Mouse (Mus musculus) intestine, embryonic 14.5 days (tissue): ENCODE measurements around the gene Calm4. TPM values are rescaled to one million over a fixed set of nuclear protein-coding genes. Genes with fewer than 3 reads are reported as not detected.

Source experiments
- ATAC-seq: fragments of 200-750 bp; cut with Nextera tagmentation; replicated peaks from 2 replicates; pipeline ENCODE4 v1.8.0; 2017; ENCODE audit warnings: low read depth, moderate number of reproducible peaks, moderate TSS enrichment, moderate library complexity; ENCODE audit not compliant: low FRiP score, low TSS enrichment
- DNase-seq: peaks from one replicate; pipeline ENCODE4 v3.0.0-alpha.2; 2018; ENCODE audit warnings: low spot score
- H3K27ac ChIP-seq: fragments of 300-500 bp; sonication (generic); 2 replicates; pipeline ENCODE4 v1.5.1; 2014; ENCODE audit warnings: low read depth, mild to moderate bottlenecking, control low read depth
- H3K27me3 ChIP-seq: fragments of 300-500 bp; sonication (generic); replicated peaks from 2 replicates; pipeline ENCODE4 v1.6.1; 2014; ENCODE audit warnings: low read length, control low read depth; ENCODE audit not compliant: control insufficient read depth, insufficient read depth
- H3K36me3 ChIP-seq: fragments of 300-500 bp; sonication (generic); 2 replicates; pipeline ENCODE4 v1.6.1; 2014; ENCODE audit warnings: low read length, control low read depth; ENCODE audit not compliant: control insufficient read depth, insufficient read depth
- H3K4me1 ChIP-seq: fragments of 300-500 bp; sonication (generic); replicated peaks from 2 replicates; pipeline ENCODE4 v1.6.1; 2014; ENCODE audit warnings: low read length, control low read depth, mixed read lengths; ENCODE audit not compliant: control insufficient read depth, insufficient read depth
- H3K4me2 ChIP-seq: fragments of 300-500 bp; sonication (generic); 2 replicates; pipeline ENCODE4 v1.6.1; 2014; ENCODE audit warnings: low read length
- H3K4me3 ChIP-seq: fragments of 300-500 bp; sonication (generic); 2 replicates; pipeline ENCODE4 v1.5.1; 2014; ENCODE audit warnings: low read depth, low read length, control low read depth, mixed read lengths
- H3K9ac ChIP-seq: fragments of 300-500 bp; sonication (generic); 2 replicates; pipeline ENCODE4 v1.6.1; 2014; ENCODE audit warnings: mild to moderate bottlenecking, low read length
- H3K9me3 ChIP-seq: fragments of 300-500 bp; sonication (generic); 2 replicates; pipeline ENCODE4 v1.6.1; 2016; ENCODE audit warnings: low read length, control low read depth; ENCODE audit not compliant: control insufficient read depth
- WGBS: fragments of 180-500 bp; shearing (Covaris S2); extraction: QIAGEN DNeasy Blood & Tissue Kit; methylation state at CpG from one replicate; pipeline ENCODE4 v1.1.7; 2014; 5-methylcytosine and 5-hydroxymethylcytosine counted together
- polyA plus RNA-seq: library from polyadenylated mRNA; unstranded; fragments of >200 nt; fragmentation: Nextera tagmentation; extraction: Ambion mirVana; gene quantifications from 2 replicates; pipeline ENCODE4 v1.2.1, GENCODE M21; 2014

Calm4 gene
- polyA plus RNA-seq, 1 experiment from 2014 or later = not detected

DNA sequence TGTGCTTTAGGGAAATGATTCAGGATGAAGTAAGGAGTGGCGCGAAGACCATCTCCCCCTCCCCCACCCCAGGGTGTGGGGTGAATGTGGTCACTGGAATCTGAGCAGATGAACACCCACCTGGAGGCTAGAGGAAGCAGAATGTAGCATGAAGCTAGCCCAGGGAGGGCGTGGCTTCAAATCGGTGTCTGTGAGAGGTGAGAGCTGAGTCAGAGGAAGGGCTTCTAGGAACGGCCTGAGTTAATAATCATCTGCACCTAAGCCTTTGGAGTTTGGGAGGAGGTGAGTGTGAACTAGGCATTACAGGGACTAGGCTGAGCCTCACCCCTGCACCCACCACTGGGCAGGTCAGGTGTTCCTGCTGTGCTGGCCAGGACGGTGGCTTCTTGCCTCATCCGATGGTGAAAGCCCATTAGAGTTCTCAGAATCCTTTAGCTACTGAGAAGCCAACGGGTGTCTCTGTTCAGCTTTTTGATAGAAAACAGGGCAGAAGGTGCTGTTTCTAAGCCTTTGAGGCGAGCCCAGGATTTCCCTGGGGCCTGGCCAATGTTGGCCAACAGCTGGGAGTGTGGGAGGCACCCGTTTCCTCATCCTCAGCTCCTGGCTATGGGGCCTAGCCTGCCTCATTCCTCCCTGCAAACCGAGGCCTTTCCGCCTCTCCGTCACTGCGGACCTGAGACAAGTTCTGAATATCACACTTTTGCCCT is 28.2 kb downstream of the Calm4 start:
- 63% methylated on average over 14 of the region's 14 CpGs for WGBS
- Histone ChIP-seq H3K9me3 (no peaks in the 10 kb centered on the region), H3K27ac (0 out of 2 replicates have a peak overlapping the region, but pooled peaks have one; percentile 14), H3K27me3 (no peaks in the 10 kb centered on the region), H3K4me3 (no peak overlapping the region), H3K9ac (no peak overlapping the region), H3K4me2 (no peak overlapping the region), H3K36me3 (no peaks in the 10 kb centered on the region), H3K4me1 (no peaks in the 10 kb centered on the region)
- peak; percentile 56 for ATAC-seq
- DNase-seq = no peak

DNA sequence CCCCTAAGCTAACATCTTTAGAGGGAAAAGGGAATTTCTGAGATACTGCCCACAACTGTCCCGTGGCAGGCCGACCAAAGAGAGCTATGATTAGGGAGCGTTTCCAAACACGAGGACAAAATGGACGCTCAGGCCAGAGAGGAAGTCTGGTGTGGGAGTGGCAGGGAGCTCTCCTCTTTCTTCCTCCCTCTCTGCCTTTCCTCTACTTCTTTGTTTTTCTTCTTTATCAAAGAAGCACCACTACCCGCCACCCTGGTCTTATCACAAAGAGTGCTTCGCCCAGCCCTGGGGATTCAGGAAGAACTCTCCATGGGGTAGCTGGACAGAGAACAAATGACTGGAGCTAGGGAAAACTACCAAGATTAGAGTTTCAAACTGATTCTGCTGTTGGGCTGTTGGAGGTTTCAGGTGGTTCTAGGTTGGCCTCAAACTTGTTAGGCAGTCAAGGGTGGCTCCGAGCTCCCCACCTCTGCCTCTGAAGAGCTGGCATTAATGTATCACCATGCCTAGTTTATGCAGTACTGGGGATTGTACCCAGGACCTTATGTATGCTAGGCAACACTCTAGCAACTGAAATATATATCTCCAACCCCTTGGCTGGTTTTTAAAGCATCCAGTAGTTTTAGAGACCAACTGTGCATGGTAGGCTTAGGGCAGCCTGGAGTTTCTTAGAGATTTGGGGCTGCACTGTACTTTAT is 28.9 kb downstream of the Calm4 start:
- DNase-seq = no peak
- WGBS = 68% methylated on average over 8 of the region's 8 CpGs
- 0 out of 2 replicates have a peak overlapping the region, but pooled peaks have one; percentile 14 for H3K27ac ChIP-seq
- no peak for ATAC-seq
- H3K4me1 ChIP-seq = no peaks in the 10 kb centered on the region
- H3K9ac ChIP-seq = no peak overlapping the region
- H3K36me3 ChIP-seq = no peaks in the 10 kb centered on the region
- H3K27me3 ChIP-seq = no peaks in the 10 kb centered on the region
- no peak overlapping the region for H3K4me3 ChIP-seq
- no peaks in the 10 kb centered on the region for H3K9me3 ChIP-seq
- no peak overlapping the region for H3K4me2 ChIP-seq

- Histone ChIP-seq H3K36me3 (no peaks in the 10 kb centered on the region), H3K9me3 (no peaks in the 10 kb centered on the region), H3K4me1 (no peaks in the 10 kb centered on the region), H3K27ac (no peak overlapping the region), H3K4me3 (no peak overlapping the region), H3K27me3 (no peaks in the 10 kb centered on the region), H3K9ac (no peak overlapping the region), H3K4me2 (no peak overlapping the region)
- ATAC-seq = no peak
- 84% methylated on average over 6 of the region's 6 CpGs for WGBS
- no peak for DNase-seq
Observed at GRCm38 (mm10) chr13:3867158-3867557, 29.6 kb downstream of the Calm4 start.

DNA sequence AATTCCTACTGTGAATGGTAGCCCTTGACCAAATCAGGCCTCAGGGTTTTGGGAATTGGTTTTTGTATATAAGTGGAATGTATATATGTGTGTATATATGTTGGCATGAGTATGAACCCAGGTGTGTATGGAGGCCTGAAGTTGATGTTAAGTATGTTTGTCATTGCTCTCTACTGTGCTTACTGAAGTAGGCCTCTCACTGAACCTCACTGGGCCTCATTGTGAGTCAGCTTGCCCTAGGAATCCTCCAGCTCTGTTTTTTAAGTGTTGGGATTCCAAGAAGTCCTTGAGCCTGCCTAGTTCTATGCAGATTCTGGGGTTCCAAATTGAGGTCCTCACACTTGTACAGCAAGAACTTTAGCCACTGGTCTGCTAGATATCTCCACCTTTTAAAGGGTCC is 32.3 kb downstream of the Calm4 start:
- no peak overlapping the region for H3K9ac ChIP-seq
- H3K9me3 ChIP-seq = no peaks in the 10 kb centered on the region
- no peaks in the 10 kb centered on the region for H3K4me1 ChIP-seq
- H3K4me2 ChIP-seq = no peak overlapping the region
- no peak for DNase-seq
- no peaks in the 10 kb centered on the region for H3K36me3 ChIP-seq
- H3K4me3 ChIP-seq = no peak overlapping the region
- ATAC-seq = no peak
- H3K27ac ChIP-seq = no peak overlapping the region
- no peaks in the 10 kb centered on the region for H3K27me3 ChIP-seq

GRCm38 (mm10) chr13:3872832-3873231 is 35.3 kb downstream of the Calm4 start:
- Histone ChIP-seq H3K27me3 (no peaks in the 10 kb centered on the region), H3K36me3 (no peaks in the 10 kb centered on the region), H3K9ac (no peak overlapping the region), H3K4me1 (peaks cover 6% of the 10 kb centered on the region), H3K4me2 (no peak overlapping the region), H3K9me3 (no peaks in the 10 kb centered on the region), H3K27ac (no peak overlapping the region), H3K4me3 (no peak overlapping the region)
- DNase-seq (no peak), ATAC-seq (no peak)
- WGBS = 96% methylated on average over 4 of the region's 4 CpGs

- no peak overlapping the region for H3K4me2 ChIP-seq
- no peaks in the 10 kb centered on the region for H3K27me3 ChIP-seq
- ATAC-seq (no peak), DNase-seq (no peak)
- peaks cover 4% of the 10 kb centered on the region for H3K36me3 ChIP-seq
- 0 out of 2 replicates have a peak overlapping the region, but pooled peaks have one; percentile 0 for H3K27ac ChIP-seq
- H3K9ac ChIP-seq = no peak overlapping the region
- H3K4me3 ChIP-seq = no peak overlapping the region
- WGBS = 44% methylated on average over 6 of the region's 6 CpGs
- H3K4me1 ChIP-seq = peaks cover 6% of the 10 kb centered on the region
- no peaks in the 10 kb centered on the region for H3K9me3 ChIP-seq
Observed at GRCm38 (mm10) chr13:3876448-3876847, 38.9 kb downstream of the Calm4 start.

GRCm38 (mm10) chr13:3877185-3877584 is 39.6 kb downstream of the Calm4 start:
- 55% methylated on average over 6 of the region's 6 CpGs for WGBS
- Histone ChIP-seq H3K27ac (no peak overlapping the region), H3K27me3 (no peaks in the 10 kb centered on the region), H3K36me3 (peaks cover 12% of the 10 kb centered on the region), H3K9me3 (no peaks in the 10 kb centered on the region), H3K4me2 (no peak overlapping the region), H3K4me3 (no peak overlapping the region), H3K9ac (no peak overlapping the region), H3K4me1 (peaks cover 6% of the 10 kb centered on the region)
- 0 out of 2 replicates have a peak, but pooled peaks have one; percentile 9 for ATAC-seq
- no peak for DNase-seq

DNA sequence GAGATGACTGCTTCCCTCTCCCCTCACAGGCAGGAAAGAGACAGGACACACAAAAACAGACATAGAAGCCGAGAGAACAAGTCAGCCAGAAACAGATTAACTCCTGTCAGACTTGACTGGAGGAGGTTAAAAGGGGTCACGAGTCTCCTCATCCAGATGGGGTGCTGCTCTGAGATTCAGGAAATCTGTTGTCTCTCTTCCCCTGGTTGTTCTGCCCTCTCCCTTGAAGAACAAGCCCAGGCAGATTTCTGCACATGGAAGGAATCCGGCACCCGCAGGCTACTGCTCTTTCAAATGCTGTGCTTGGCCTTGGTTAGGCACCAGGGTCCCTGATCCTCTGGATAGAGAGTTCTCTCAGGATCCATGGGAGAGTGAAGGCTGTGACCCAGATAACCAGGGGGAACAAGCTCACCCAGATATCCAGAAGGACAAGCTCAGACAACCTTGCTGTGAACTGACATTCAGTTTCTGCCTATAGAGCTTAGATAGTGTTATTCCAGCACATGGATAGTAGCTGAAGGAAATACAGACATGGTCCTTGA is 40.2 kb downstream of the Calm4 start:
- H3K36me3 ChIP-seq = peaks cover 17% of the 10 kb centered on the region
- no peaks in the 10 kb centered on the region for H3K27me3 ChIP-seq

More for the DNA sequence above, 40.2 kb downstream of the Calm4 start:
- WGBS = 53% methylated on average over 4 of the region's 4 CpGs
- no peak for ATAC-seq
- DNase-seq = no peak
- Histone ChIP-seq H3K4me3 (no peak overlapping the region), H3K9ac (no peak overlapping the region), H3K9me3 (no peaks in the 10 kb centered on the region), H3K4me1 (peaks cover 6% of the 10 kb centered on the region), H3K4me2 (no peak overlapping the region), H3K27ac (no peak overlapping the region)
